Mouse (Mus musculus) embryonic facial prominence, embryonic 14.5 days (tissue): Measurements from ENCODE around the gene Aak1. TPM values are rescaled to one million over a fixed set of nuclear protein-coding genes. Genes with fewer than 3 reads are reported as not detected.
A peak's percentile ranks its signal among the peaks of the same experiment; 100 is the strongest.

ENCODE experiments used
- ATAC-seq: fragments of 200-750 bp; cut with Nextera tagmentation; 2 replicates; pipeline ENCODE4 v1.8.0; 2017; ENCODE audit warnings: low read depth, moderate number of reproducible peaks, moderate TSS enrichment
- DNase-seq: peaks from one replicate; pipeline ENCODE4 v3.0.0-alpha.2; 2015; ENCODE audit warnings: low spot score
- H3K27ac ChIP-seq: fragments of 300-500 bp; sonication (generic); replicated peaks from 2 replicates; pipeline ENCODE4 v1.5.1; 2014; ENCODE audit warnings: low read depth, mild to moderate bottlenecking, low read length, moderate library complexity
- H3K27me3 ChIP-seq: fragments of 300-500 bp; sonication (generic); replicated peaks from 2 replicates; pipeline ENCODE4 v1.6.1; 2014; ENCODE audit warnings: low read length; ENCODE audit not compliant: control insufficient read depth, insufficient read depth
- H3K36me3 ChIP-seq: fragments of 300-500 bp; sonication (generic); 2 replicates; pipeline ENCODE4 v1.6.1; 2014; ENCODE audit warnings: low read length, mixed read lengths; ENCODE audit not compliant: control insufficient read depth, insufficient read depth
- H3K4me1 ChIP-seq: fragments of 300-500 bp; sonication (generic); 2 replicates; pipeline ENCODE4 v1.6.1; 2014; ENCODE audit warnings: antibody characterized with exemption, low read length; ENCODE audit not compliant: control insufficient read depth, insufficient read depth
- H3K4me2 ChIP-seq: fragments of 300-500 bp; sonication (generic); 2 replicates; pipeline ENCODE4 v1.6.1; 2014; ENCODE audit warnings: low read depth, mild to moderate bottlenecking, low read length, moderate library complexity, mixed read lengths
- H3K4me3 ChIP-seq: fragments of 300-500 bp; sonication (generic); 2 replicates; pipeline ENCODE4 v1.5.1; 2014; ENCODE audit warnings: low read depth, mild to moderate bottlenecking, low read length
- H3K9ac ChIP-seq: fragments of 300-500 bp; sonication (generic); 2 replicates; pipeline ENCODE4 v1.6.1; 2014; ENCODE audit warnings: low read depth, mild to moderate bottlenecking, low read length, moderate library complexity, mixed read lengths
- H3K9me3 ChIP-seq: fragments of 300-500 bp; sonication (generic); 2 replicates; pipeline ENCODE4 v1.6.1; 2016; ENCODE audit warnings: low read length; ENCODE audit not compliant: control insufficient read depth
- WGBS: fragments of 180-500 bp; shearing (Covaris S2); extraction: QIAGEN DNeasy Blood & Tissue Kit; methylation state at CpG from one replicate; pipeline ENCODE4 v1.1.7; 2014; 5-methylcytosine and 5-hydroxymethylcytosine counted together
- polyA plus RNA-seq: library from polyadenylated mRNA; unstranded; fragments of >200 nt; fragmentation: Nextera tagmentation; extraction: Ambion mirVana; gene quantifications from 2 replicates; pipeline ENCODE4 v1.2.1, GENCODE M21; 2014

Gene Aak1
- polyA plus RNA-seq, 1 experiment from 2014 or later = 22.4 TPM

GRCm38 (mm10) chr6:86934541-86934940 is 85.2 kb downstream of the Aak1 start:
- WGBS = 30% methylated on average over 5 of the region's 5 CpGs
- no peak overlapping the region for H3K4me3 ChIP-seq
- H3K4me1 ChIP-seq = peaks cover 7% of the 10 kb centered on the region; the same call in 1 of the 2 replicates
- H3K9ac ChIP-seq = no peak overlapping the region
- H3K9me3 ChIP-seq = peaks cover 15% of the 10 kb centered on the region
- H3K36me3 ChIP-seq = peaks cover 31% of the 10 kb centered on the region
- H3K27ac ChIP-seq = peak overlapping the region; percentile 59
- ATAC-seq (peak; percentile 57; the same call in 1 of the 2 replicates), DNase-seq (peak; percentile 86)
- no peaks in the 10 kb centered on the region for H3K27me3 ChIP-seq
- no peak overlapping the region for H3K4me2 ChIP-seq

GRCm38 (mm10) chr6:86939797-86940196 is 90.5 kb downstream of the Aak1 start:
- Histone ChIP-seq H3K4me2 (no peak overlapping the region), H3K27me3 (no peaks in the 10 kb centered on the region), H3K36me3 (peaks cover 63% of the 10 kb centered on the region), H3K27ac (no peak overlapping the region), H3K9ac (no peak overlapping the region), H3K9me3 (peaks cover 15% of the 10 kb centered on the region), H3K4me3 (no peak overlapping the region), H3K4me1 (no peaks in the 10 kb centered on the region)
- no peak for ATAC-seq
- 77% methylated on average over 7 of the region's 7 CpGs for WGBS
- no peak for DNase-seq

DNA sequence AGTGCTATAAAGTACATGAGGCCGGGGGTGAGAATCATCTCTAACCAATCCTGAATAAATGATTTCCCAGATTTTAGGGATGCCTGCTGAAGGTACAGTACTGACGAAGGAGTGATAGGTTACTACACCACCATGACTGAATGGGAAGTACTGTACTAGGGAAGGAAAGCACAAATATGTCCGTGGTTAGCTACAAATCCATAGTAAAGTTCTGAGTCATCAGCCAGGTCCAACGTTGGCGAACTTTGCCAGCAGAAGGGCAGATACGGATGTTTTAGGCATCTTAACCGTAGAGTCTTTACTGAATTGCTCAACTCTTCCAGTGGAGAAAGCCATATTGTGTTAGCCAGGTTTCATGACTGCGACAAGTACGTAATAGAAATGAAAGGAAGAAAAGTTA is 91.6 kb downstream of the Aak1 start:
- 94% methylated on average over 9 of the region's 9 CpGs for WGBS
- no peak overlapping the region for H3K27ac ChIP-seq
- no peak for ATAC-seq
- H3K9me3 ChIP-seq = peaks cover 10% of the 10 kb centered on the region
- no peak overlapping the region for H3K4me3 ChIP-seq
- DNase-seq = no peak
- no peak overlapping the region for H3K4me2 ChIP-seq
- peaks cover 67% of the 10 kb centered on the region for H3K36me3 ChIP-seq
- H3K4me1 ChIP-seq = no peaks in the 10 kb centered on the region
- no peak overlapping the region for H3K9ac ChIP-seq
- H3K27me3 ChIP-seq = no peaks in the 10 kb centered on the region

- Histone ChIP-seq H3K9me3 (no peaks in the 10 kb centered on the region), H3K9ac (no peak overlapping the region), H3K36me3 (peaks cover 75% of the 10 kb centered on the region), H3K4me3 (no peak overlapping the region), H3K27me3 (no peaks in the 10 kb centered on the region), H3K4me2 (no peak overlapping the region), H3K4me1 (no peaks in the 10 kb centered on the region), H3K27ac (no peak overlapping the region)
- DNase-seq (peak; percentile 20), ATAC-seq (no peak)
- 62% methylated on average over 8 of the region's 8 CpGs for WGBS
Measured at GRCm38 (mm10) chr6:86947100-86947499, 97.8 kb downstream of the Aak1 start.

- Histone ChIP-seq H3K4me3 (no peak overlapping the region), H3K4me1 (no peaks in the 10 kb centered on the region), H3K27me3 (no peaks in the 10 kb centered on the region), H3K9ac (no peak overlapping the region), H3K27ac (no peak overlapping the region), H3K9me3 (no peaks in the 10 kb centered on the region), H3K36me3 (peaks cover 80% of the 10 kb centered on the region), H3K4me2 (no peak overlapping the region)
- ATAC-seq (no peak), DNase-seq (no peak)
- 88% methylated on average over 2 of the region's 2 CpGs for WGBS
Measured at GRCm38 (mm10) chr6:86948746-86949145, 99.4 kb downstream of the Aak1 start.

GRCm38 (mm10) chr6:86950141-86950540 is 100.8 kb downstream of the Aak1 start:
- H3K4me2 ChIP-seq = no peak overlapping the region
- H3K36me3 ChIP-seq = peaks cover 74% of the 10 kb centered on the region
- no peaks in the 10 kb centered on the region for H3K9me3 ChIP-seq
- H3K9ac ChIP-seq = no peak overlapping the region
- H3K27me3 ChIP-seq = no peaks in the 10 kb centered on the region
- DNase-seq (no peak), ATAC-seq (no peak)
- WGBS = 73% methylated on average over 1 of the region's 1 CpGs
- H3K27ac ChIP-seq = no peak overlapping the region
- H3K4me3 ChIP-seq = no peak overlapping the region
- H3K4me1 ChIP-seq = no peaks in the 10 kb centered on the region

DNA sequence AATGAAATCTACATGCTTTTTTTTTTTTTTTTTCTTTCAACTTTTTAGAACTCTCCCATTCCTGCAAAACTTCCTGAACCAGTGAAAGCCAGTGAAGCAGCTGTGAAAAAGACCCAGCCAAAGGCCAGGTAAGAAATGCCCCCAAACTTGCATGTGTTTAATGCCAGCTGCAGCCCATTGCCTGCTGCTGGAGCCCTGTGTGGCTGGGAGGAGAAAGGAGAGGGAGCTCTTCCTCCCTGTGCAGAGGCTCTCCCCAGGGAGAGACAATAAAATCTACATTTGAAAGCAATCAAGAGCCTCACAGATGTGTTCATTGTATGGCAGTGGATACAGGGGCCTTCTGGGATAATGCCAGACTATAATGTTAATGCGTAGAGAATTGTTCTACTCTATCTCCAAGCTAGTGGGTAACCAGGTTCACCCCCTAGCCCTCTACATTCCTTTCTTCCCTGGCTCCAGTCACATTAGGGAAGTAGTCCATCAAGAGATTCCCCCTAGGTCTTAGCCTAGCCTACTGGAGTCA is 101.5 kb downstream of the Aak1 start:
- H3K4me1 ChIP-seq = no peaks in the 10 kb centered on the region
- H3K27me3 ChIP-seq = no peaks in the 10 kb centered on the region
- peaks cover 74% of the 10 kb centered on the region for H3K36me3 ChIP-seq
- H3K27ac ChIP-seq = no peak overlapping the region; the same call in 1 of the 2 replicates
- H3K9me3 ChIP-seq = no peaks in the 10 kb centered on the region
- H3K4me3 ChIP-seq = no peak overlapping the region
- H3K4me2 ChIP-seq = no peak overlapping the region
- no peak overlapping the region for H3K9ac ChIP-seq
- ATAC-seq (no peak), DNase-seq (peak; percentile 13)
- 64% methylated on average over 1 of the region's 1 CpGs for WGBS

GRCm38 (mm10) chr6:86955741-86956140 is 106.4 kb downstream of the Aak1 start:
- Histone ChIP-seq H3K27ac (no peak overlapping the region), H3K4me2 (no peak overlapping the region), H3K9ac (no peak overlapping the region), H3K4me3 (no peak overlapping the region), H3K4me1 (no peaks in the 10 kb centered on the region), H3K9me3 (no peaks in the 10 kb centered on the region), H3K36me3 (peaks cover 72% of the 10 kb centered on the region), H3K27me3 (no peaks in the 10 kb centered on the region)
- ATAC-seq = no peak
- WGBS = 74% methylated on average over 3 of the region's 3 CpGs
- no peak for DNase-seq

- Histone ChIP-seq H3K4me2 (no peak overlapping the region), H3K4me1 (no peaks in the 10 kb centered on the region), H3K9me3 (no peaks in the 10 kb centered on the region), H3K36me3 (peaks cover 73% of the 10 kb centered on the region), H3K27ac (no peak overlapping the region), H3K27me3 (no peaks in the 10 kb centered on the region), H3K9ac (no peak overlapping the region), H3K4me3 (no peak overlapping the region)
- no peak for DNase-seq
- ATAC-seq = no peak
Measured at GRCm38 (mm10) chr6:86956206-86956605, 106.9 kb downstream of the Aak1 start.
